31 mouse cellular contexts compared by ENCODE assay signal in genomic region chr6:8227035-8227434, GRCm38 (mm10). TPM values are rescaled to one million over a fixed set of nuclear protein-coding genes. Genes with fewer than 3 reads are reported as not detected.
DNase-seq lines count a peak whose midpoint lies in the region; ATAC-seq and TF ChIP-seq lines count a peak whose summit lies in the region.
"Had no signal": no experiment of that assay in that cellular context is flagged by ENCODE, and none has a peak within 500 bp of the region (broad histone marks: within the 10 kb centered on the region; RNA-seq: fewer than 3 reads in every experiment).

No protein-coding gene starts in this region.

- no peak overlapping the region for H3K9ac ChIP-seq in forebrain, postnatal 0 days
- no peak overlapping the region for H3K9ac ChIP-seq in forebrain, embryonic 13.5 days
- H3K9ac ChIP-seq: embryonic facial prominence, embryonic 13.5 days; heart, embryonic 12.5 days; heart, embryonic 15.5 days; hindbrain, embryonic 13.5 days; intestine, embryonic 15.5 days had no signal

- 79% methylated on average over 3 of the region's 3 CpGs for WGBS in forebrain, postnatal 0 days
- WGBS in forebrain, embryonic 13.5 days = 88% methylated on average over 3 of the region's 3 CpGs

- peaks cover 27% of the 10 kb centered on the region for H3K36me3 ChIP-seq in forebrain, postnatal 0 days (ENCODE audit: insufficient read depth)
- H3K36me3 ChIP-seq in forebrain, embryonic 13.5 days (ENCODE audit: poor library complexity, severe bottlenecking) = peaks cover 30% of the 10 kb centered on the region
- H3K36me3 ChIP-seq: intestine, embryonic 15.5 days had no signal

- no peak overlapping the region for H3K27ac ChIP-seq in forebrain, postnatal 0 days (ENCODE audit: low read depth, low read length)
- no peak overlapping the region for H3K27ac ChIP-seq in forebrain, embryonic 13.5 days
- peak overlapping the region; percentile 69; the same call in 1 of the 2 replicates for H3K27ac ChIP-seq in layer of hippocampus, adult 2 months
- H3K27ac ChIP-seq: embryonic facial prominence, embryonic 10.5 days; embryonic facial prominence, embryonic 13.5 days; gastrocnemius, adult 2 months; heart, embryonic 15.5 days; hindbrain, embryonic 10.5 days; hindbrain, embryonic 13.5 days; intestine, embryonic 15.5 days had no signal

- H3K4me2 ChIP-seq in forebrain, postnatal 0 days (ENCODE audit: low read depth) = no peak overlapping the region
- H3K4me2 ChIP-seq in forebrain, embryonic 13.5 days = no peak overlapping the region
- H3K4me2 ChIP-seq: embryonic facial prominence, embryonic 13.5 days; heart, embryonic 12.5 days; heart, embryonic 15.5 days; hindbrain, embryonic 13.5 days; intestine, embryonic 15.5 days had no signal

- DNase-seq in forebrain, postnatal 0 days = no peak
- peak; percentile 37 to 41 for DNase-seq in layer of hippocampus, adult 2 months (ENCODE audit: low spot score in 2 of 2)
- DNase-seq in layer of hippocampus, postnatal 10 days (ENCODE audit: low spot score in 2 of 2) = no peak
- peak; percentile 56 for DNase-seq in brain, adult 2 months (ENCODE audit: low read depth, low spot score)
- DNase-seq in telencephalon, adult 2 months (ENCODE audit: low read depth, low spot score) = peak; percentile 31
- DNase-seq: adrenal gland, adult 2 months; adrenal gland, postnatal 14 days; cerebellum, adult 11-12 months; cerebellum, adult 8-10 months; cerebellum, postnatal 10 days; cerebellum, postnatal 36 days; embryo, embryonic 11 days; gastrocnemius, adult 2 months; gastrocnemius, postnatal 14 days; heart, adult 18-20 months; heart, postnatal 10 days; heart, postnatal 36 days had no signal

- H3K4me3 ChIP-seq in forebrain, postnatal 0 days (ENCODE audit: low read depth, low read length) = no peak overlapping the region
- H3K4me3 ChIP-seq in forebrain, embryonic 13.5 days = no peak overlapping the region
- no peak overlapping the region for H3K4me3 ChIP-seq in layer of hippocampus, adult 2 months
- H3K4me3 ChIP-seq: embryonic facial prominence, embryonic 10.5 days; embryonic facial prominence, embryonic 13.5 days; erythroblast, embryonic 14.5 days; gastrocnemius, adult 2 months; heart, embryonic 12.5 days; heart, embryonic 15.5 days; hindbrain, embryonic 10.5 days; hindbrain, embryonic 13.5 days; intestine, embryonic 15.5 days had no signal

- no peaks in the 10 kb centered on the region for H3K9me3 ChIP-seq in forebrain, postnatal 0 days (ENCODE audit: low read length)
- H3K9me3 ChIP-seq in forebrain, embryonic 13.5 days (replicated peaks) = no peaks in the 10 kb centered on the region
- H3K9me3 ChIP-seq: embryonic facial prominence, embryonic 10.5 days; embryonic facial prominence, embryonic 13.5 days; heart, embryonic 12.5 days; heart, embryonic 15.5 days; hindbrain, embryonic 10.5 days; hindbrain, embryonic 13.5 days; intestine, embryonic 15.5 days had no signal

- no peaks in the 10 kb centered on the region for H3K27me3 ChIP-seq in forebrain, postnatal 0 days (ENCODE audit: insufficient read depth, low read length)
- no peaks in the 10 kb centered on the region for H3K27me3 ChIP-seq in forebrain, embryonic 13.5 days
- H3K27me3 ChIP-seq: embryonic facial prominence, embryonic 13.5 days; heart, embryonic 12.5 days; heart, embryonic 15.5 days; hindbrain, embryonic 13.5 days; intestine, embryonic 15.5 days had no signal

- no peaks in the 10 kb centered on the region for H3K4me1 ChIP-seq in forebrain, postnatal 0 days (ENCODE audit: insufficient read depth)
- H3K4me1 ChIP-seq in forebrain, embryonic 13.5 days = no peaks in the 10 kb centered on the region
- H3K4me1 ChIP-seq: embryonic facial prominence, embryonic 10.5 days; embryonic facial prominence, embryonic 13.5 days; heart, embryonic 12.5 days; heart, embryonic 15.5 days; hindbrain, embryonic 10.5 days; hindbrain, embryonic 13.5 days; intestine, embryonic 15.5 days had no signal

- 0 out of 2 replicates have a peak, but pooled peaks have one; percentile 42 for ATAC-seq in forebrain, postnatal 0 days
- ATAC-seq in forebrain, embryonic 13.5 days = no peak
- ATAC-seq: CD4-positive, CD25-positive, alpha-beta regulatory T cell, adult 4 months; hindbrain, embryonic 16.5 days; intestine, embryonic 15.5 days had no signal

- no peak for TF ChIP-seq CTCF in forebrain, postnatal 0 days (IDR thresholded peaks at IDR 0.05; ENCODE audit: low read depth)
- peak; percentile 42 for TF ChIP-seq CTCF in layer of hippocampus, adult 2 months (conservative IDR thresholded peaks at IDR 0.05)

RNA-seq across cellular contexts. Expression of gene Mios, which starts 18.0 kb away (rescaled TPM):
- 30.5 and 35.7 TPM in 2 replicates for total RNA-seq in forebrain, postnatal 0 days (2014; rRNA removed)
- polyA plus RNA-seq in forebrain, postnatal 0 days (2015; fragmentation: Nextera tagmentation; extraction: Ambion mirVana) = 18.2 and 22.4 TPM in 2 replicates
- 22.7 and 23.5 TPM in 2 replicates for polyA plus RNA-seq in forebrain, embryonic 13.5 days (2015; fragmentation: Nextera tagmentation; extraction: Ambion mirVana)
- total RNA-seq in layer of hippocampus, adult 2 months (2021) = 10 to 100 TPM; 25.0 to 26.9 TPM
- total RNA-seq in layer of hippocampus, postnatal 10 days (2021) = 10 to 100 TPM; 27.1 to 29.2 TPM

RNA-seq across cellular contexts. Expression of gene Rpa3, which starts 31.9 kb away (rescaled TPM):
- 34.7 and 38.1 TPM in 2 replicates for total RNA-seq in forebrain, postnatal 0 days (2014; rRNA removed)
- polyA plus RNA-seq in forebrain, postnatal 0 days (2015; fragmentation: Nextera tagmentation; extraction: Ambion mirVana) = 36.0 and 44.4 TPM in 2 replicates
- 153 and 172 TPM in 2 replicates for polyA plus RNA-seq in forebrain, embryonic 13.5 days (2015; fragmentation: Nextera tagmentation; extraction: Ambion mirVana)
- 10 to 100 TPM; 11.4 to 16.8 TPM for total RNA-seq in layer of hippocampus, adult 2 months (2021)
- total RNA-seq in layer of hippocampus, postnatal 10 days (2021) = 10 to 100 TPM; 18.4 to 20.2 TPM

RNA-seq across cellular contexts. Expression of gene Umad1, which starts 32.1 kb away (rescaled TPM):
- 16.3 and 24.4 TPM in 2 replicates for total RNA-seq in forebrain, postnatal 0 days (2014; rRNA removed)
- polyA plus RNA-seq in forebrain, postnatal 0 days (2015; fragmentation: Nextera tagmentation; extraction: Ambion mirVana) = 41.9 and 50.5 TPM in 2 replicates
- 30.3 and 33.0 TPM in 2 replicates for polyA plus RNA-seq in forebrain, embryonic 13.5 days (2015; fragmentation: Nextera tagmentation; extraction: Ambion mirVana)
- total RNA-seq in layer of hippocampus, adult 2 months (2021) = 10 to 100 TPM; 34.6 to 39.0 TPM
- 10 to 100 TPM; 27.0 to 29.5 TPM for total RNA-seq in layer of hippocampus, postnatal 10 days (2021)

RNA-seq across cellular contexts. Expression of gene Gm45062, which starts 32.2 kb away (rescaled TPM):
- total RNA-seq in forebrain, postnatal 0 days (2014; rRNA removed) = 1.4 and 1.8 TPM in 2 replicates
- polyA plus RNA-seq in forebrain, postnatal 0 days (2015; fragmentation: Nextera tagmentation; extraction: Ambion mirVana) = 4.4 and 5.4 TPM in 2 replicates
- polyA plus RNA-seq in forebrain, embryonic 13.5 days (2015; fragmentation: Nextera tagmentation; extraction: Ambion mirVana) = 23.0 and 23.1 TPM in 2 replicates
- total RNA-seq in layer of hippocampus, adult 2 months (2021) = 1 to 10 TPM; 2.3 to 4.6 TPM
- total RNA-seq in layer of hippocampus, postnatal 10 days (2021) = 1 to 10 TPM; 1.1 to 2.3 TPM
- total RNA-seq: adrenal gland, postnatal 4 days; gastrocnemius, postnatal 14 days; gastrocnemius, postnatal 4 days; heart, adult 18-20 months; heart, postnatal 36 days had no signal
- polyA plus RNA-seq: erythroblast, embryonic 14.5 days had no signal

RNA-seq across cellular contexts. Expression of gene Col28a1, which starts 34.6 kb away (rescaled TPM):
- 0.77 and 1.2 TPM in 2 replicates for total RNA-seq in forebrain, postnatal 0 days (2014; rRNA removed)
- polyA plus RNA-seq in forebrain, postnatal 0 days (2015; fragmentation: Nextera tagmentation; extraction: Ambion mirVana) = 0.52 and 1.1 TPM in 2 replicates
- polyA plus RNA-seq in forebrain, embryonic 13.5 days (2015; fragmentation: Nextera tagmentation; extraction: Ambion mirVana) = 0.22 and 0.40 TPM in 2 replicates
- total RNA-seq in layer of hippocampus, adult 2 months (2021) = under 1 TPM; 0.25 to 0.54 TPM
- total RNA-seq in layer of hippocampus, postnatal 10 days (2021) = under 1 TPM; 0.91 to 0.96 TPM
- total RNA-seq: MEL had no signal
- polyA plus RNA-seq: CD4-positive, CD25-positive, alpha-beta regulatory T cell, adult 4 months; erythroblast, embryonic 14.5 days; heart, embryonic 12.5 days had no signal

Comparison
In these comparisons a context has a peak if more than half of its experiments do, and no peak if none do; other contexts are left out.
1. DNase-seq: peak in layer of hippocampus, adult 2 months (2 of 2), brain, adult 2 months (single experiment) and telencephalon, adult 2 months (single experiment); none in forebrain, postnatal 0 days (single experiment) and layer of hippocampus, postnatal 10 days (0 of 2).